Mouse (Mus musculus) monocyte, adult 5-6 weeks (primary cell): ENCODE results near the gene Cox8a. TPM values are rescaled to one million over a fixed set of nuclear protein-coding genes. Genes with fewer than 3 reads are reported as not detected.

Experiments
- ATAC-seq: fragments of 153-309, 156-312 bp; replicated peaks from 2 replicates; pipeline ENCODE4 v1.8.0; 2017; ENCODE audit warnings: mild to moderate bottlenecking; ENCODE audit not compliant: low TSS enrichment, insufficient number of reproducible peaks, severe bottlenecking, poor library complexity, low FRiP score
- total RNA-seq: library from RNA; stranded (forward); fragments of 200-1000, 200-491, 200-594 nt; gene quantifications from 3 replicates; pipeline ENCODE4 v1.2.3, GENCODE M21; 2017

Gene Cox8a
- total RNA-seq, 1 experiment from 2014 or later = 246 TPM

- ATAC-seq = no peak
These were observed 50.6 kb downstream of the Cox8a start for GRCm38 (mm10) chr19:7166767-7167166.

DNA sequence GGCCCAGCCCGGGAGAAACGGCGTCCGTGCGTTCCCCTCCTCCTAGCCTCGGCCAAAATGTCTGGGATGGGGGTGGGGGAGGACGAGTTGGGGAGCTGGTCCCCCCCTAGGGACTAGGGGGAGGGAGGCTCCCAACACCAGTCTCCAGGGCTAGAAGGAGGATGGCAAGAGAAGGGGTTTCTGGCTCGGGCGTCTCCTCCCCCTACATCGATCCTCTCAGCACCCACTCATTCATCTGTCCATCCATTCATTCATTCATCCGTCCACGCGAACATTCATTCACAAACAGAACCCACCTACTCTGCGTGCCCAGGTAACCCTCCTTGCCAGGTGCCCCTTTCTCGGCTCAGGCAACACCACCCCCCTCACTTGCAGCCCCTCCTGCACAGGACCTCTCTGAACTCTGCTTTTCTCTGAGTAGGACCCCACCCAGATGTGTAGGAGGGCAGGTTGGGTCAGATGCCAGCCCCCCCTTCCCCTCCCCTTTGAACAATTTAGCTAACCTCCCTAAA, 51.2 kb downstream of the Cox8a start:
- ATAC-seq = no peak

DNA sequence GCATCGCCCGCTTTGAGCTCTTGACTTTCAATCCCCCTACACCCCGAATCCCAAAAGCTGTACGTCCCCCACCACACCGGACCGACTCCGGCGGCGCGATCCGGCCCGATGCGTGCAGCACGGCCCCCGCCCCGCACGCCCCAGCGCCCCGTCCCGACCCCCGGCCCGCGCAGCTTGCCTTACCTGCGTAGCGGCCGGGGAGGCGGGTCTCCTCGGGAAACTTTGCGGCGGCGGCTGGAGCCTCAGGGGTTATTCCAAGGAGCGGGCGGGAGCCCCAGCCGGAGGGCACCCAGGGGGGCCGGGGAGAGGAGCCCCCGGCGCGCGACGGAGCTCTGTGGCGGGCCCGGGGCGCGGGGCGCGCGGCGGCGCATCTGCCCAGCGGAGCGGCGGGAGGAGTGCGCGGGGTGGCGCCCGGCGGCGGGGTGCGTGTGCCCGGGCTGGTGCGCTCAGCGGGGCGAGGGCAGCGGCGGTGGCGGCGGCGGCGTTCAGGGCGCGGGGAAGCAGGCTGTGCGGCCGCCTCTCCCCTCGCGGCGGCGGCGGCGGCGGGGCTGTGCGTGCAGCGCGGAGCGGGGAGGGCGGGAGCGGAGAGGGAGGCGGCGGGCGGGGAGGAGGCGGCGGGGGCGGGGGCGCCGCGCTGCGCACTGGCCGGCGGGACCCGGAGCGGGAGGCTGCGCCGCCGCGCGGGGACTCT, 51.8 kb downstream of the Cox8a start:
- no peak for ATAC-seq

Other genes starting within 250 kb of the Cox8a start
- 31.2 to 34.4 TPM (median 33.6 TPM) in 3 replicates for gene Ppp1r14b, start 242.6 kb downstream of the Cox8a start, total RNA-seq
- 9.2 to 17.4 TPM (median 15.8 TPM) in 3 replicates for gene Plcb3, start 241.1 kb downstream of the Cox8a start, total RNA-seq
- gene Fkbp2, start 237.1 kb downstream of the Cox8a start, total RNA-seq = 62.9 to 104 TPM (median 63.6 TPM) in 3 replicates
- 0.43 to 3.0 TPM (median 1.8 TPM) in 3 replicates for gene Vegfb, start 230.0 kb downstream of the Cox8a start, total RNA-seq
- 20.1 to 34.0 TPM (median 27.0 TPM) in 3 replicates for gene Dnajc4, start 225.0 kb downstream of the Cox8a start, total RNA-seq
- gene Nudt22, start 221.5 kb downstream of the Cox8a start, total RNA-seq = 8.8 to 12.2 TPM (median 9.7 TPM) in 3 replicates
- 2.5 to 5.0 TPM (median 3.0 TPM) in 3 replicates for gene Trpt1, start 221.5 kb downstream of the Cox8a start, total RNA-seq
- 265 to 357 TPM (median 285 TPM) in 3 replicates for gene Fermt3, start 198.1 kb downstream of the Cox8a start, total RNA-seq
- 86.9 to 106 TPM (median 100 TPM) in 3 replicates for gene Stip1, start 177.6 kb downstream of the Cox8a start, total RNA-seq
- 0.32 to 1.8 TPM in 2 of 3 replicates, not detected in the other for gene Macrod1, start 160.8 kb downstream of the Cox8a start, total RNA-seq
- 0.10 TPM in 1 of 3 replicates, not detected in the others for gene Flrt1, start 111.9 kb downstream of the Cox8a start, total RNA-seq
- gene Otub1, start 11.3 kb downstream of the Cox8a start, total RNA-seq = 71.4 to 75.8 TPM (median 73.8 TPM) in 3 replicates
- 14.9 to 17.6 TPM (median 17.5 TPM) in 3 replicates for gene Naa40, start 23.6 kb upstream of the Cox8a start, total RNA-seq
- not detected in 3 replicates for gene Rcor2, start 49.7 kb upstream of the Cox8a start, total RNA-seq
- 24.9 to 78.8 TPM (median 41.5 TPM) in 3 replicates for gene Mark2, start 124.2 kb upstream of the Cox8a start, total RNA-seq
- gene Spindoc, start 165.4 kb upstream of the Cox8a start, total RNA-seq = 4.9 to 10.9 TPM (median 5.4 TPM) in 3 replicates
- gene 2700081O15Rik, start 200.0 kb upstream of the Cox8a start, total RNA-seq = 0.38 to 1.4 TPM (median 0.49 TPM) in 3 replicates